Mouse (Mus musculus) thymus, postnatal 14 days (tissue): ENCODE results near the gene Vmn2r94.

ENCODE experiments used
- DNase-seq: peaks from one replicate; pipeline ENCODE4 v3.0.0; 2021

Vmn2r94 gene

DNA sequence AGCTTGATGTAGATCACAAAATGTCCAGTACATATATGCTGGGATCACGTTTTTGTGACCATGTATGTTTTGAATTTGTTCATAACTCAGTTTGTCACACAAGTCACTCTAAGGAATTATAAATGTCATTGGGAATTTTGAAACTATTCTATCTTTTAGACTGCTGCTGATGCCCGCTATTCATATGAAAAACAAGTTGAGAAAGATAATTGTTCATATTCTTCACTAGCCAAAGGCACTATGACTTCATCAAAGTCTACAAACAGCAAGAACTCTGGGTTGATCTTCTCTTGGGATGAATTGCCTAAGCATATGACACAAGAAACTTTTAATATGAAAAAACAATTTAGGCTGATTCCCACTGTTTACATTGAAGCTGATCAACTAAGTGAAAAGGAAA, at the start of gene Vmn2r94:
Gene Vmn2r94 (minus strand): TSS at position 101 of the 400 bp plus-strand sequence.
- DNase-seq: no peak

DNA sequence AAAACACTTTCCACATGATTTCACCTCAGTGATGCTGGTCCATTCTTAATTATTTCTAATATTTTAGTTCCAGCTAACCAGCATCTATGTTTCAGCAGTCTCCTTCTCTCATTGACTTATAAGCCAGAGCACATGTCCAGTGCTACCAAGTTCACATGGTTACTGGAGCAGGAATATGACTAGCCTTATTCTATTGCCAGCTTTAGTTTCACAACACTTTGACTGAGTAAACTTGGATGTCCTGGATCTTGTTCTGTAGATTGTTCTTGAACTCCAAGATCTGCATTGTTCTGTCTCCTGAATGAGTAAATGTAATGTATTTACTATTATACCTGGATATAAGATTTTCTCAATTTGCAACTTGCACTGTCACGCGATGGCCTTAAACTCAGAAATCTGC, 45.5 kb upstream of the Vmn2r94 start:
- DNase-seq: no peak

- DNase-seq: no peak
Observed at GRCm38 (mm10) chr17:18297799-18298198, 20.2 kb upstream of the Vmn2r94 start, which contains the start of gene Vmn2r93. Vmn2r93 (plus strand) TSS chr17:18298099.

DNA sequence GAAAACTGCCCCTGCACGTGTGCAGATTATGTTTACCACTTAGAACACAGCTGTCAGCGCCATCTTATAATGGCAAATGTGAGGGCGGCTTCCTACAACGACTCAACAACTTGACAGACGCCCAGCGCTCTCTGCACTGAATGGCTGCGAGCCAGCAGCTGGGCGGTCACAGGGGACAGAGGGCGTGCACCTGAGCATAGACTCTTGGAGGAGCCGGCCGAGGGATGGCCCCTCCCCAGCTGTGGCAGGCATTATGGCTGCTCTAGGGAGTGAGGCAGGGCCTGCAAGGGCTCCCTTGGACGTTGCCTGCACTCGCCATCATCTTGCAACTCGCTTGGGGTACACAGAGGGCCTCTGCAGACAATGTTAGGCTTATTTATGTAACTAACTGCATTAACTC, 40.6 kb downstream of the Vmn2r94 start:
- DNase-seq: no peak

DNA sequence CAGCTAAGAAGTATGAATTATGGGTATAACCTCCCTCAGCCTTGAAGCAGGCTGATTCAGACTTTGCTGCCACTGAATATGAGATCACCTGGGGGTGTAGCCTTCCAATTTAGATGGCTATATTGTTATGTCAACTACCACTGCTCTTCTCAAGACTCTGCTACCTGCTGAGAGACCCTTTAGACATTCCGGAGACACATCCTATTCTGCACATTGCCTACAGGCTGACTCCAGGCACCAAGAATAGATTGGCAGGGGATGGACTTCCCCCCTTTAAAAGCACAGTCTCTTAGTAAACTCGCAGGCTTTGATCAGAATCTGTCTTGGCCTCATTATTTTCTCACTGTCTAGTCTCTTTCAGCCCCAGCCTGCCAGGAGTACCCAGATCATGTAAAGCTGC, 45.6 kb downstream of the Vmn2r94 start:
- DNase-seq: no peak

DNA sequence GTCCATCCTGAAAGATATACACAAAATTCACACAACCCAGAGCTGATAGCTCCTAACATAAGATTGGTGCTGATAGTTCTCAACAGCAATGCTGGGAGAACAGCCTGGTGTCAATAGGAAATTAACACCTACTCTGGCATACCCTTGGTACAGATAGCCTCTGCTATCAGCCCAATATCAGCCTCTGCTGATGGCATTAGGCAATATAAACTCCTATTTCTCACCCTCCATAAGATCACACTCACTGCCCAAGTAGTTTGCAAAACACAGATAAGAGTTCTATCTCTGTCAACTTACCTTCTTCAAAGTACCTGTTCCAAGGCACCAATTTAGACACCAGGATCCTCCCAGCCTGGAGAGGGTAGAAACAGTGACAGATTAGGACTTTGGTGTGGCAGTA, 56.3 kb downstream of the Vmn2r94 start:
- DNase-seq: no peak
